Mouse (Mus musculus): ENCODE measurements around the gene Ccnd3.
A peak's percentile ranks its signal among the peaks of the same experiment; 100 is the strongest.
"Not testable (repeated sequence)": the region's sequence is repeated elsewhere in the genome, so short reads cannot be mapped to it uniquely, and the experiment has no call there.

The Ccnd3 gene

DNA sequence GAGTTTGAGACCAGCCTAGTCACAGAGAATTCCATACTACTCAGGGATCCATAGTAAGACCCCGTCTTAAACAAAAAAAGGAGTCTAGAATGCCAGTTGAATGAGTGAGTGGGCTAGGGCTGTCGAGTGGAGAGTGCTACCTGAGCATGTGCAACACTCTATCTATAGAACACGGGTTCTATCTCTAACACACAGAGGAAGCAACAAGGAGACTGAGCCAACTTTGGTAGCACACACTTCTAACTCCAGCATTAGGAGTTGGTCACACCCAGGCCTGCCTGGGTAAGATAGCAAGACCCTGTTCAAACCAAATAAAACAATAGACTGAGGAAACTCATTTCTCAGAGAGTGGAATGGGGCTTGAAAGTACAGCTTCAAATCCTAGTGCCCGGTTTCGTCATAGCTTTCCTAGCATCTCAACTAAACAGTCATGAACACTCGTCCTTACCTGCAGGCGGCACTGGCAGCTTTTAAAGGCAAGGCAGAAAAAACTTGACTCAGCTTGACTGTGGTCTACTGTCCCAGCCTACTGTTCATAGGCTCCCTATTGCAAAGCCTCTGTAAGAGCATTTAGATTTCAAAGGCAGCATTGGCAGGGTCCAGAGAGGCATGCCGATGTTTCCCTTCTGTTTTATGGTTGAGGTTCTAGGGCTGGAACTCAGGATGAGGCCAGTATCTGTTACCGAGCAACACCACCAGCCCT, 112.9 kb downstream of the Ccnd3 start:
- DNase-seq (ENCODE audit: low spot score in 2 of 2): no peak

DNA sequence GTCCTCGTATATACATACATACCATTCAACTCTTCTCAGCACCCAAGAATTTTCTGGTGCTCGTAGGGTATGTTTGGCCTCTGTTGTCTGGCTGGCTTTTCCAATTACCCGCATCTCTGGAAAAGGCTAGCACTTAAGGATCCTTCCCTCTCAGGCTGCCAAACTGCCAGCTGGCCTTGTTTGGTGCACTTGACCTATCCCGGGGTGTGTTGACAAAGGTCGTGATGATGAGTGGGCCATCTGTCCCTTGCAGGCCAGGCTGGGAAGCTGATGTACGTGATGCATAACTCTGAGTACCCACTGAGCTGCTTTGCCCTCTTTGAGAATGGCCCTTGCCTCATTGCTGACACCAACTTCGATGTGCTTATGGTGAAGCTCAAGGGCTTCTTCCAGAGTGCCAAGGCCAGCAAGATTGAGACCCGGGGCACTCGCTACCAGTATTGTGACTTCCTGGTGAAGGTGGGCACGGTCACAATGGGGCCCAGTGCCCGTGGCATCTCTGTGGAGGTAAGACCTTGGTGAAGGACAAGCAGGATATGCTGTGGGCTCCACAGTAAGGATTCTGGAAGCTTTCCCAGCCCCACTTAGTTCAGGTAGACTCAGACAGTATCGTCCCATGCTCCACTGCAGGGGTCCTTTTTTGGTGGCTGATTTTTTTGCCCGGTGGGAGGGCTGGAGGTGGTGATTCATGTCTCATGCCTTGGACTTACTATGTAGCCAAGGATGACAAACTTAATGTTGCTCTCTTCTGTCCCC, 113.9 kb downstream of the Ccnd3 start:
- DNase-seq (ENCODE audit: low spot score in 2 of 2): no peak

DNA sequence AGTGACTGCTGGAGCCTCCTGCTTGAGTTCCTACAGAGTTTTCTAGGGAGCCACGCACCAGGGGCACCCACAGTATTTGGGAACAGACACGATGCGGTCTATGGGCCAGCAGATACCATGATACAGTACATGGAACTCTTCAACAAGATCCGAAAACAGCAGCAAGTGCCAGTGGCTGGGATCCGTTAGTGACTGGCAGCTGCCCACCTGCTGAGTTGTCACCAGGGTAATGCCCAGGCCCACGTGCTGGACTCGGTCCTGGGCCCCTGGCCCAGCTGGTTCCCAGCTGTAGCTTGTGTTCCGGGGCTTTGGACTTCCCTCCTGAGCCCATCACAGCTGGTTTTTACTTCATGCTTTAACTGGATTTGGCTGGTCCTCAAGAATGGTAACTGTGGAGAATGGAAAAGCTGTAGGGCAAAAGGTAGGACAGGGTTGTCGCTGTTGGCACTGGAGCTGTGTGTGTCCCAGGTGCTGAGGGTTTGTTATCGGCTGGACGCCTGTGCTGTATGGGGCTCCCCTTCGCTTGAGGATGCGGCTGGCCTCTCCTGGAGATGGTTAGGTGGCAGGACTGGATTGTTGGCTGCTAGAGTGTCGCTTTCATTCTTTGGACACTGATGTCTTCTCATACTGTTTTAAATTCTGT, 118.2 kb downstream of the Ccnd3 start:
- DNase-seq (ENCODE audit: low spot score in 2 of 2): no peak

DNA sequence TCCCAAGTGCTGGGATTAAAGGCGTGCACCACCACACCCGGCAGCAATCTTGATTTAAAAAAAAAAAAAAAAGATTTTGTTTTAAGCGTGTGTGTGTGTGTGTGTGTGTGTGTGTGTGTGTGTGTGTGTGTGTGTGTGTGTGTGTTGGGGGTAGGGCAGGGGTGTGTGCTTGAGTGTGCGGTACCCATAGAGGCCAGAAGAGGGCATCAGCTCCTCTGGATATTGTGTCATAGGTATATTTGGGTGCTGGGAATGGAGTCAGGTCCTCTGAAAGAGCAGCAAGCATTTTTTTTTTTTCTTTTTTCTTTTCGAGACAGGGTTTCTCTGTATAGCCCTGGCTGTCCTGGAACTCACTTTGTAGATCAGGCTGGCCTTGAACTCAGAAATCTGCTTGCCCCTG, 119.7 kb downstream of the Ccnd3 start:
- not testable (repeated sequence) for DNase-seq (ENCODE audit: low spot score in 2 of 2)

DNA sequence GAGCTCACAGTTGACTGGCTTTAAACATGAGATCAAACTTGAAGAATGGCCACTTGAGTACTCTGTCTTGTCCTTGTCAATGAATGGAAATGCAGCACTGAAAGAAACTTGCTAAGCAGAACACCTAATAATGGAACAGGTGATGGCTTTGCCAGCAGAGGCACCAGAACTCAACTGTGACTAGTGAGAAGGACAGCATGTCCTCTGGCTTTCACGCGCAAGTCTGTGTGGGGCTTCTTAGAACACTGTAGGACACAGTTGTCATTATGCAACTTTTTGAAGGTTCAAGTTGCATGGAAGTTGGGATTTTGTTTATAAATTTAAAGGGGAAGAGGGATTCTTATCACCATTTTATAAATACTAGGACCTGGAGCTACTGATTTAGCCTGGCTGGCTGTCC, 120.2 kb downstream of the Ccnd3 start:
- DNase-seq (ENCODE audit: low spot score in 2 of 2): no peak

DNA sequence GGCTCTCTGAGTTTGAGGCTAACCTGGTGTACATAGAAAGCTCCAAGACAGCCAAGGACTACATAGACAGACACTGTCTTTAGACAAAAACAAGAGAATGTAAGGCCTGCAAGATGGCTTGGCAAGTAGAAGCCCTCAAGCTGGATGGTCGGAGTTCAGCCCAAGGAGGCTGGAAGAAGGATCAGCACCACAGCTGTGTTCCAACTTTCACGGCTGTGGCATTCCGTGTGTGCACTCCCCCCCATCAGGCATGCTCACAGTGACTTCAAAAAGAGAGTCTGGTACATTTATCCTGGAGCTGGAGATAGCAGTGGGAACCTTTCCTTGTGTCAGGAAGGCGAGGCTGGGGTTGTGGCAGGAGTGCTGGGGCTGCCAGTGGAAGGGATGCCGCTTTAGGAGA, 121.2 kb downstream of the Ccnd3 start:
- DNase-seq (ENCODE audit: low spot score in 2 of 2): no peak

DNA sequence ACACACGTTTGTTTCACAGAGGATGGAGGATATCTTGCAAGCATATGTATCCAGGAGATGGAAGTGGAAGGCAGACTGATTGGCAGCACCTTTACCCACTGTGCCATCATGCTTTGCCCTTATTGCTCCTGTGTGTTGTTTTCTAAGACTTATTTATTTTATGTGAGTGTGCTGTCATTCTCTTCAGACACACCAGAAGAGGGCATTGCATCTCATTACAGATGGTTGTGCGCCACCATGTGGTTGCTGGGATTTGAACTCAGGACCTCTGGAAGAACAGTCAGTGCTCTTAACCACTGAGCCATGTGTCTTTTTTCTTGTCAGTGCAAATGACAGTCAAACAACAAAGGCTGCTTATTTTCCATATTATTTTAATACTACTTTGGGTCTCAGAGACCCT, 122.9 kb downstream of the Ccnd3 start:
- no peak for DNase-seq (ENCODE audit: low spot score in 2 of 2)

DNA sequence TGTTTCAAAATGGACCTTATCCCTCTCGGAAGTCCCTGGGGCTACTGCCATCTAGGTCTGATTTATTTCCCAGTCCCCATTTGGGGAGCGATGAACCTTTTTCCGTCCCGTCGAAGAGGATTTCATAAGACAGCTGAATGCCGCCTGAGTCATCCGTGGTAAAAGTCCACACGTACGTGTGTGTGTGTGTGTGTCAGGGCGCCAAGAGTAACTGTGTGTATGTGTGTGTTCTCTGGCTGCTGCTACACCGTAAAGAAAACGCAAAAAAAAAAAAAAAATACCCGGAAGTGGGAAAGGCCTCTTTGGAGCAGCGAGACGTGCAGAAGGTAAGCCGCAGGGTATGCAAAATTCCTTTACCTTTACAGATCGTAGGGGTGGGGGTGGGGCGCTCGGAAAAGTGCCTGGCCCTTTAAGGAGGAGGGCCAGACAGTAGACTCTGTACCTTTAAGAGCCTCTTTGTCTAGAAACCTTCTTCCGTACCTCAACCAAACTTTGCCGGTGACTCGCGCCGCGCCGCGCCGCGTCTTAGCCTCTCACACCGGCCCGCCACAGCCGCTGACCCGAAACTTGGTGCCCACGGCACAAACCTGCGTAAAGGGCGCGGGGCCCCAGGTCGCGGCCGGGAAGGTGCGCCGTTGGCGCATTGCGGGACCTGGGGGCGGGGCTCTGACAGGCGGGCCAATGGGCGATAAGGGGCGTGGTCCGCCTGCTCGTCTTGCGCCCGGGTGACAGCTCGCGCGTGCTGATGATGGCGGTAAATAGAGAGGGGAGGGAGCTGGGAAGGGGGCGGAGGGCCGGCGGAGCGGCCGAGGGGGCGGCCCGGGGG, 124.2 kb downstream of the Ccnd3 start:
- DNase-seq (ENCODE audit: low spot score in 2 of 2): peak; percentile 91 to 93

DNA sequence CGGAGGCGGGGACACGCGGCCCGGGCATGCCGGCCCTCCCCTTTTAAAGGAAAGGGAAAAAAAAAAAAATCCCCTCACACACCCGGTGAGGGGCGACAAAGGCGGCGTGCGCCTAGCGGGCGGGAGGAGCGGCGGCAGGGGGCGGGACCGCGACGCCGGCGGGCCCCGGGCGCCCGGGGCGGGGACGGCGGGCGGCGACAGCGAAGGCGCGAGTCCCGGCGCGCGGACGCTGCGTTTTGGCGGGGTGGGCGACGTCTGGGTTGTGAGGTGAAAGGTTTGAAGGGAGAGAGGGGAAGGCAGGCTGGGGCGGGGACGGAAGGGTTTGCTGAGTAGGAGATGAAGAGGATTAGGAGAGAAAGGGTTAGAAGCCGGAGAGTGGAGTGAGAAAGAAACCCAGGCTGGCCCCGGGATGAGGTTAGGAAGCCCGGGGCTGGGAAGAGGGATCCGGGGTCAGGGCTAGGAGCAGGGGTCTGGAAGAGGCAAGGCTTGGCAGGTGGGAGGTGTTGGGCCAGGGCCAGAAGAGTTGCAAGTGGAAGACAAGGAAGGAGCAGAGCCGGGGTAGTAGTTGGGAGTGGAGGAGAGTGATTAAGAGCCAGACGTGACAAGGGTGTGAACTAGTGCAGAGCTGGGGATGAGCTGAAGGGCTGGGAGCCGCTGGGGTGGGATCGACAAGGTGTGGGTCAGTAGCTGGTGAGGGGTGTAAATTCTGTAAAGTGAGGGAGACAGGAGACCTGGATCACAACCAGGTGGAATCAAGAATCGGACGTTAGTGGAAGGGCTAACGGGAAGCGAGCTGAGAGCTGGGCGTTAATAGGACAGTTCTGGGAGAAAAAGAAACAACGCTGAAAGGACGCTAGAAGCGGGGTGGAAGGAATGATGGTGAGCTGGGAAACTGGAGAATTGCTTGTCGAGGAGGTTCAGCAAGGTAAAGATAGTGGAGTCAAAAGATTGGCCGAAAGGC, 125.1 kb downstream of the Ccnd3 start:
- DNase-seq (ENCODE audit: low spot score in 2 of 2): no peak

DNA sequence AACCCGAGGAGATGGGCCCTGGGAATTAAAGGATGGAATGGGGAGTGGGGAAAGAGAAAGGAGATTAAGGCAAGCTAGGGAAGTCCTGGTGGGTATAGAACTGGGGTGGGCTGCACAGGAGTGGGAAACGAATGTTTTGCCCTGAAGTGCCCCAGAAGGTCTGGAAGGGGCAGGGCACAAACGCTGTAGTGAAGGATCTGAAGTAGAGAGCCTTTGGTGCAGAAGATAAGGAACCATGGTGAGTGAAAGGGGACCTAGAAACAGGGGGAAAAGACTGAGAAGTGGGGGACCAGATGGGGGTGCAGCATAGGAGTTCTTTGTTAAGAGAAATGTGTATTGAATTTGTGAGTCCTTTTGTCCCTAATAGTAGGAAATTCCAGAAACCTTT, 125.8 kb downstream of the Ccnd3 start, which contains the start of gene Usp49:
Usp49 (plus strand) TSS at position 13 of the 388 bp plus-strand sequence.
- no peak for DNase-seq (ENCODE audit: low spot score in 2 of 2)

DNA sequence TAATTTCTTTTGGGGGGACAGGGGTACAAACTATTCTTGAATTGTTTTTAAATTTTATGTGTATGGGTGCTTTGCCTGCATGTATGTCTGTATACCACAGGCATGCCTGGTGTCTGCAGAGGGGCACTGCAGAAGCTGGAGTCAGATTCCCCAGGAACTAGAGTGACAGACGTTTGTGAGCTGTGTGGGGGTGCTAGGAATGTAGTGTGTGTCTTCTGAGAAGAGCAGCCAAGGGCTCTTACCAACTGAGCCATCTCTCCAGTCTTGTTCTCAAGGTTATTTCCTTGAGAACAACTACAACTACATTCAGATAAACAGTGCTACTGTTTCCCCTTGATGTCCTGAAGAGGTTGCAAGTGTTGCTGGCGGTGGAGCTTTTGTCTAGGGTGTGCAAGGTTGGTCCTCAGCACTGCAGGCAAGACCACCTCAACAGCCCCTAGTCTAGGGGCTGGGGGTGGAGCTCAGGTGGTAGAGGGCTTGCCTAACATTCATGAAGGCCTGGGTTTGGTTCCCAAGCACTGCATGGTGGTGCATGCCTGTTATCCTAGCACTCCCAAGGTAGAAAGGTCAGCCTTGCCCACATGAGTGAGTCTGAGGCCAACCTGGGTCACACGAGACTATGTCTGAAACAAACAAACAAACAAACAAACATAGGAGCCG, 127.5 kb downstream of the Ccnd3 start:
- no peak for DNase-seq (ENCODE audit: low spot score in 2 of 2)

DNA sequence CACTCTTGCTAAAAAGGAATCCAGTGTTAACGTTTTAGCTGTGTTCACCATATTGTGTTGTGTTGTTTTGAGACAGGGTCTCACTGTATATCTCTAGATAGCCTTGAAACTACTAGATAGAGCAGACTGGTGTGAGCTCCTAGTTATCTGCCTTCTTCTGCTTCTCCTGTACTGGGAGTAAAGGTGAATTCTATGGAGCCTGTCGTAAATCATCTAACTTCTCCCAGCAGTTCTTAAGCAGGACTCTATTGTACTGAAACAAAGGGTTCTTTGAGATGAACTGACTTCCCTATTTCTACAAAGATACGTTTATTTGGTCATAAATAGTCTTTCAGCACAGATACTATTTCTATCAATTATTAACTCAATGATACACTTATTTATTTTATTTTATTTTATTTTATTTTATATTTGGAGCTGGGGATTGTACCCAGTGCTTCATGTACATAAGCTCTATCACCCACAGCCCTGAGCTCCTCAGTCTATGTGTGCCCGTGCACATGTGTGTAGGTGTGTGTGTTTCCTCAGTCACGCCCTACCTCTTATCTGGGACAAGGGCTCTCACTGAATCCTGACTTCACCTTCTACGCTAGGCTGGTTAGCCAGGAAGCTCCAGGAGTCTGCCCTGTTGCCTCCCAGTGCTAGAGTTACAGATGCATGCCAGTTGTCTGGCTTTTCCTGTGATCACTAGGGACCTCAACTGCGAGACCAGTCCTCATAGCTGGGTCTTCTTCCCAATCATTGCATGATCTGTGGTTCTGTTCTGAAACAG, 129.3 kb downstream of the Ccnd3 start:
- no peak for DNase-seq (ENCODE audit: low spot score in 2 of 2)

DNA sequence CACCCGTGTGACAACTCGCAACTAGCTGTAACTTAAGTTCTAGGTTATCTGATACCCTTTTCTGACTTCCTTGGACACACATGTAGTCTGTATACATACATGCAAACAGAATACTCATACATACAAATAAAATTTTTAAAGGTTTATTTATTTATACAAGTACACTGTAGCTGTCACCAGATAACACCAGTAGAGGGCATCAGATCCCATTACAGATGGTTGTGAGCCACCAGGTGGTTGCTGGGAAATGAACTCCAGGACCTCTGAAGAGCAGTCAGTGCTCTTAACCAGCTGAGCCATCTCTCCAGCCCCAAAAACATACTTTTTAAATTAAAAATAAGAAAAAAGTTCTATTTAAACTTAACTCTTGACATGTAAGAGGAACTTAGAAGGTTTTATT, 138.1 kb downstream of the Ccnd3 start:
- no peak for DNase-seq (ENCODE audit: low spot score in 2 of 2)

DNA sequence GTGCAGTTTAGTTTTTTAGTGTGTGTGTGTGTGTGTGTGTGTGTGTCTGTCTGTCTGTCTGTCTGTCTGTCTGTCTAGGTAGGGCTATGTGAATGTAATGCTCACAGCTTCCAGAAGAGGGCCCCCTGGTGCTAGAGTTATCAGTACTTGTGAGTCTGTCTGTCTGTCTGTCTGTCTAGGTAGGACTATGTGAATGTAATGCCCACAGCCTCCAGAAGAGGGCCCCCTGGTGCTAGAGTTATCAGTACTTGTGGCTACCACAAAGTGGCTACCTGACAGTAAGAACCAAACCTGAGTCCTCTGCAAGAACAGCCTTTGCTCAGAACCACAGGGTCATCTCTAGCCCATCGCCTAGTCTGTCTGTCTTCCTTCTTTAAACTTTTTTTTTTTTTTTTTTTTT, 141.8 kb downstream of the Ccnd3 start:
- peak; percentile 32 to 40 for DNase-seq (ENCODE audit: low spot score in 2 of 2)

DNA sequence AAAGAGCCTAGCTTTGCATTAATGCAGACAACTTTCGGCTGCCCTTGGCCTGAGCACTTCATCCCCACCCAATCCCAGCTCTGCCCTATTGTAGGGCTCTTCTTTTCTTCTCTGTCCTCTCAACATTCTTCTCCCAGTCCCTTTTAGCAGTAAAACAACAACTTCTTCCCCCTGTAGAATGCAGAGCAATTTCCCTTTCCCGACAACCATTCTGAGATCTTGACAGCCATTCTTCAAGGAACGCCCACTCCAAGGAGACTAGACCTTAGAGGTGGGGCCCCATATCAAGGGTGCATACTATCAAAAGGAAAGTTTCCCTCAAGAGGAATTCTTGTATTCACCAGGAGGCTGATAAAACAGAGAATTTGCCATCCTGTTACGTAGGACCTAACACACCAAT, 144.1 kb downstream of the Ccnd3 start:
- no peak for DNase-seq (ENCODE audit: low spot score in 2 of 2)

Measured in urinary bladder, postnatal 36 days (tissue).